Mouse (Mus musculus) kidney, postnatal 25 days (tissue): ENCODE data around the gene Gm4869.

Experiments
- DNase-seq, 2 experiments: peaks; one replicate each; pipeline ENCODE4 v3.0.0; 2021; ENCODE audit warnings: mixed read lengths in 2 of 2

The Gm4869 gene

DNA sequence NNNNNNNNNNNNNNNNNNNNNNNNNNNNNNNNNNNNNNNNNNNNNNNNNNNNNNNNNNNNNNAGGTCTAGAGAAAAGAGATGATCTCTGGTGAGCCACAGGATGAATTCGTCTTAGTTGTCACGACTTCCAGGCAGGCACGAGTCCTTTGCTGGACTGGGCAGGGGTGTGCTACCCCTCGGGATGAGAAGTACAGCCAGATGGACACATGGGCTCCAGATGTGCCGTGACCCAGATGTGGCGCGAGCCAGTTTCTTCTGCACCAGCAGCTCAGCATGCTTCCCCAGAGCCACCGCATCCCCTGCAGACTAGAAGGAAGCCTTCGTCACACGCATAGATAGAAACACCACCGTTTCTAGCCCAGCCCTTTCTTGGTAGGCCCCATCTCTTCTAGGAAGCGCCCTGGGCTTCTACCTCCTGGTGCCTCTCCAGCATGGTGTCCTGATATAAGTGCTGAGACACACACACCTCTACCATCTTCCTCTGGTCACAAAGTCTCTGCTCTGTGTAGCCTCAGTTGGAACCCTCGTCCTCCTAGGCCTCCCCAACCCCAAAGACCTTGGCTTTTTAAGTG is 92.8 kb downstream of the Gm4869 start:
- DNase-seq, result no peak

DNA sequence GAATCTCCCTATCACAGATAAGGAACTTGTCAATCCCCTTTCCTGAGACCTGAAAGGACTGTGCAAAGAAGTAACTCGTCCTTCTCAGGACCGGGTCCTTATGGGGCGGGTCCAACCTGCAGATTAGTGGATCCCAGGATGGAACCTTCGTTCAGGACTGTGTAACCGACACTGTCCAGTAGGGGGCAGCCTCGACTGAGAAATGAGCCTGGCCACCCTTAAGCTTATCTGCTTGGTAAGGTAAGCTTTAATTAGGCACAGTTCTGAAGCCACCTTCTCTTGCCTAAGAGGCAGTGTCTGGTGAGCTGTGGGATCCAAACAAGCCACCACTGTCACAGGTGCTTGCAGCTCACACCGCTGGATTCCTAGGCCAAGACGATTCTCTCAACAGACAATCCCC is 94.7 kb downstream of the Gm4869 start:
- DNase-seq, result peak; percentile 76 to 87

- peak in 1 of 2 experiments; percentile 54 for DNase-seq
Observed at GRCm38 (mm10) chr5:140542811-140543575, 97.5 kb downstream of the Gm4869 start.
